Mouse (Mus musculus): ENCODE data around the gene Srgn. TPM values are rescaled to one million over a fixed set of nuclear protein-coding genes. Genes with fewer than 3 reads are reported as not detected.
"Not testable (repeated sequence)": the region's sequence is repeated elsewhere in the genome, so short reads cannot be mapped to it uniquely, and the experiment has no call there.

The Srgn gene
- polyA plus RNA-seq, 1 experiment: 0.87 TPM

DNA sequence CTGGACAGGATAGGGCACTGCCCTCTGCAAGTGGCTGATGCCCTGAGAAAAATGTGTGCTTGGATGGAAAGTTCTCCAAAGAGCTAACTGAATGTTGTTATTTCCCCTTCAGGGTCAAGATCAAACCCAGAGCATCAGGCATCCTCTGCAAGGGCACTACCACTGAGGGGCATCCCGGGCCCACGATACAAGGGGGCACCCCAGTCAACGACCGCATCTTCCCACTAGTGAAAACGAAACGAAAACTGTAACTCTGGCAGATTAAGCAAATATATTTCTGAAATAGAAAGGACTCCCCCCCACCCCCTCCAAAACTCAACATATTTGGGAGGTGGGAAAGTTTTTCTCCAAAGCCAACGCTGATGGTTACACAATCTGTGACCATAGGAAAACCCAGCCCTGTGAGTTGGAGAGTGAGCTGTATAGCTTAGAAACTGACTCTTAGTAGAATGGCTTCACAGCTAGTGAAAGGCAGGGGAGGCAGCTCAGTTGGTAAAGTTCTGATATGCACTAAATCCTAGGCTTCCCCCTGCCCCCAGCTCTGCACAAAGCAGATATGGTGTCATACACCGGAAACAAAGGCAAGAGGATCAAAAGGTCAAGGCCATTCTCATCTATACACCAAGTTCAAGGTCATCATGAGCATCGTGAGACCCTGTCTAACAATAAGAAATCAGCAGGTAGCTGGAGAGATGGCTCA lies 26.2 kb downstream of the Srgn start:
- H3K4me1 ChIP-seq (ENCODE audit: control insufficient read depth, insufficient read depth, low read length): no peaks in the 10 kb centered on the region
- no peaks in the 10 kb centered on the region for H3K36me3 ChIP-seq (ENCODE audit: control insufficient read depth, insufficient read depth, low read length, poor library complexity, severe bottlenecking)
- H3K4me3 ChIP-seq (ENCODE audit: low read depth, low read length): no peak overlapping the region
- no peak overlapping the region for H3K9ac ChIP-seq (ENCODE audit: low read depth, poor library complexity, severe bottlenecking)
- no peaks in the 10 kb centered on the region for H3K9me3 ChIP-seq (replicated peaks; ENCODE audit: control insufficient read depth, insufficient read depth, low read length, poor library complexity, severe bottlenecking)
- H3K27ac ChIP-seq (ENCODE audit: insufficient read depth, low read length): no peak overlapping the region
- TF ChIP-seq EP300 (IDR thresholded peaks at IDR 0.05; ENCODE audit: insufficient read depth, low read depth, low read length): no peak
- no peak for TF ChIP-seq POLR2A (IDR thresholded peaks at IDR 0.05; ENCODE audit: insufficient read depth, low read length)
- TF ChIP-seq CTCF (IDR thresholded peaks at IDR 0.05; ENCODE audit: low read depth, low read length): no peak
- H3K27me3 ChIP-seq (ENCODE audit: control insufficient read depth, insufficient read depth, low read length, poor library complexity, severe bottlenecking): no peaks in the 10 kb centered on the region

DNA sequence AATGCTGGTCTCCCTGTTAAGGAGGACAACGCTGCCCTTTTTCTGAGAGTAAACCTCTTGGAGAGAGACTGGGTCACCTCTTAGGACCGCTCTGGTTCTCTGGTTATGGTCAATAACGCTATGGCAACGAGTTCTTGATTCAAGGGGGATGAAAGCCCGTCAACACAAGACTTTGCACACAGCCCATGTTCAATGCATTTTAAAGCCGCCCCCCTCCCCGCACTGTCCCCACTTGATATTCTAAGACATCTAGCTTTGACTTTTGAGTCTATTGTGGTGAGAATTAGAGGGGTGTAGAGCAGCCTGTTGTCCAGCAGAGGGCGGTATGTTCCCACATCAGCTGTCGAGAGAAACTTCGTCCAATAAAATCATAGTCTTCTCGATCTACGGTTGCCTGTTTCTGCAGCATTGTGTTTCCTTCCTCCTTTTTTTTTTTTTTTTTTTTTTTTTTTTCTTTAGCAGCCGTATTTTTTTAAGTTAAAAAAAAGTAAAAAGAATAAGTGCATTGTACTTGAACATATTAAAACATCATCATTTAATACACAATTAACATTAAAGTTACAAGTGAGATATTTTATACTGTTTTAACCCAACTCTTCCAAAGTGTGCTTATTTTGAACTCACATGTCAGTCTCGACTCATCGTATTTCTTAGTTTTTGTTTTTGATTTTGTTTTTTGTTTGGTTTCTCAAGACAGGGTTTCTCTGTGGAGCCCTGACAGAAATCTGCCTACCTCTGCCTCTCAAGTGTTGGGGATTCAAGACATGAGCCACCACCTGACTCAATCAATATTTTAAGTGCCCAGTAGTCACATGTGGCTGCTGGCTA lies 26.9 kb downstream of the Srgn start:
- no peaks in the 10 kb centered on the region for H3K36me3 ChIP-seq (ENCODE audit: control insufficient read depth, insufficient read depth, low read length, poor library complexity, severe bottlenecking)
- no peak overlapping the region for H3K27ac ChIP-seq (ENCODE audit: insufficient read depth, low read length)
- H3K27me3 ChIP-seq (ENCODE audit: control insufficient read depth, insufficient read depth, low read length, poor library complexity, severe bottlenecking): no peaks in the 10 kb centered on the region
- H3K4me3 ChIP-seq (ENCODE audit: low read depth, low read length): no peak overlapping the region
- TF ChIP-seq POLR2A (IDR thresholded peaks at IDR 0.05; ENCODE audit: insufficient read depth, low read length) (no peak), CTCF (IDR thresholded peaks at IDR 0.05; ENCODE audit: low read depth, low read length) (peak; percentile 67), EP300 (IDR thresholded peaks at IDR 0.05; ENCODE audit: insufficient read depth, low read depth, low read length) (no peak)
- no peaks in the 10 kb centered on the region for H3K4me1 ChIP-seq (ENCODE audit: control insufficient read depth, insufficient read depth, low read length)
- no peak overlapping the region for H3K9ac ChIP-seq (ENCODE audit: low read depth, poor library complexity, severe bottlenecking)
- H3K9me3 ChIP-seq (replicated peaks; ENCODE audit: control insufficient read depth, insufficient read depth, low read length, poor library complexity, severe bottlenecking): no peaks in the 10 kb centered on the region

DNA sequence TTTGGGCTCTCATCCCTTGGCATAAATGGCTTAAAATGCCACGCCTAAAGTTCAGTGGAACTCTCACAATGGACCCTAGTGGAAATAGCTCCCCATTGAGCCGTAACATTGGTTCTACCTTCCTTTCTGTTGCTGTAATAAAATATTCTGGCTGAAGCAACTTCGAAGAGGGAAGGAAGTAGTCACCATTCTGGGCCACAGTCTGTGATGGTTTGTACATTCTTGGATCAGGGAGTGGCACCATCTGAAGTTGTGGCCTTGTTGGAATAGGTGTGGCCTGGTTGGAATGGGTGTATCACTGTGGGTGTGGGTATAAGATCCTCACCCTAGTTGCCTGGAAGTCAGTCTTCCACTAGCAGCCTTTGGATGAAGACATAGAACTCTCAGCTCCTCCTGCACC lies 35.6 kb downstream of the Srgn start:
- not testable (repeated sequence) for H3K9ac ChIP-seq (ENCODE audit: low read depth, poor library complexity, severe bottlenecking); H3K9me3 ChIP-seq (replicated peaks; ENCODE audit: control insufficient read depth, insufficient read depth, low read length, poor library complexity, severe bottlenecking); H3K4me3 ChIP-seq (ENCODE audit: low read depth, low read length); H3K27me3 ChIP-seq (ENCODE audit: control insufficient read depth, insufficient read depth, low read length, poor library complexity, severe bottlenecking); H3K27ac ChIP-seq (ENCODE audit: insufficient read depth, low read length); H3K36me3 ChIP-seq (ENCODE audit: control insufficient read depth, insufficient read depth, low read length, poor library complexity, severe bottlenecking); H3K4me1 ChIP-seq (ENCODE audit: control insufficient read depth, insufficient read depth, low read length)

DNA sequence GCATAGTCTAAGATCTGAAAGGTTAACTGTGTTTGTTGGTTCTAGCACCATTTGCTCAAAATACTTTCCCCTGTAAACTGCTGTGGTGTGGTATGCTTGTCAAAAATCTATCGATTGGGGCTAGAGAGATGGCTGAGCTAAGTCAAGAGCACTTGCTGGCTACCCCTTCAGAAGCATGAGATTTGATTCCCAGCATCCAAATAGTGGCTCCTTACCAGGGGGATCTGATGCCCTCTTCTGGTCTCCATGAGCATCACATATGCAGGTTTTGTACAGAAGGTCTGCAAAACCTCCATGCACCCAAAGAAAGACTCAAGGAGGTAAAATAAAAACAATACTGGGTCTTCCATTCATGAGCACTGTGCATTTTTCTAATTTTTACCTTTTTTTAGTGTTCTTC lies 39.0 kb downstream of the Srgn start:
- H3K27me3 ChIP-seq (ENCODE audit: control insufficient read depth, insufficient read depth, low read length, poor library complexity, severe bottlenecking): no peaks in the 10 kb centered on the region
- no peak for TF ChIP-seq POLR2A (IDR thresholded peaks at IDR 0.05; ENCODE audit: insufficient read depth, low read length)
- TF ChIP-seq EP300 (IDR thresholded peaks at IDR 0.05; ENCODE audit: insufficient read depth, low read depth, low read length): no peak
- no peak for TF ChIP-seq CTCF (IDR thresholded peaks at IDR 0.05; ENCODE audit: low read depth, low read length)
- no peaks in the 10 kb centered on the region for H3K36me3 ChIP-seq (ENCODE audit: control insufficient read depth, insufficient read depth, low read length, poor library complexity, severe bottlenecking)
- no peak overlapping the region for H3K4me3 ChIP-seq (ENCODE audit: low read depth, low read length)
- no peaks in the 10 kb centered on the region for H3K4me1 ChIP-seq (ENCODE audit: control insufficient read depth, insufficient read depth, low read length)
- H3K27ac ChIP-seq (ENCODE audit: insufficient read depth, low read length): no peak overlapping the region
- H3K9me3 ChIP-seq (replicated peaks; ENCODE audit: control insufficient read depth, insufficient read depth, low read length, poor library complexity, severe bottlenecking): no peaks in the 10 kb centered on the region
- no peak overlapping the region for H3K9ac ChIP-seq (ENCODE audit: low read depth, poor library complexity, severe bottlenecking)

DNA sequence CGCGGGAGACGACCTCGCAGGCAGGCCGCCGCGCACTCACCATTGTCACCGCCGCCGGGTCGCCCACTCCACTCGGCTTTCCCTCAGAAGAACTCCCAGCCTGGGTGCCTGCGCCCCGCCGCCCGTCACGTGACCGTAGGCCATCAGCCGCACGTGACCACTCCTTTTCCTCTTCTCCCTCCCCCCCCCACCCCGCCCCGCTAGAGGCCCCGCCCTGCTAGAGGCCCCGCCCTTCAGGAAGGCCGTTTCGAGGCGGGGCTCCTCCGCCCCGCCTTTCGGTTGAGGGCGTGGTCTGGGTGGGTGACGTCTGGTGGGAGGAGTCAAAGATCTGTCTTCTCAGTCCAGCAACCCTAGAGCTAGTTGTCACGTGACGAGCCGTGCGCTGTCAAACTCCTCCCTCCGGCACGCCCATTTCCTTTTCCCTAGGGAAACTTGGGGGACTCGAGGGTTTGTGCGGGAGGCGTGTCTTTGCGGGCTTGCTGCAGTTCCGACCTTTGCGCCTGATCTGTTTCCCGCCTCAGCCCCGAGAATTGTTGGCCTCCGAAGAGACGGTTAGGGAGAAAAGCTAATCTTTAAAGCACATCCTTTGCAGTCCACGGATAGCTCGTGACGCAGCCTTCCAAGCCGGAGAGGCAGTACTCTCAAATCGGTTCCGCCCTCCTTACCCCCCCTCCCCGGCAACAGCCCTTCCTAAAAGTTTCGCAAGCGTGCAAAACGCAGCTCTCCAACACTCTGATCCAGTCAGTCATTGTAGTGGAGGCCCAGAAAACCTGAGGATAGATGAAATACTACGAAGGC lies 40.4 kb downstream of the Srgn start, which contains the start of gene Vps26a:
Vps26a (minus strand) TSS at position 188 of the 798 bp plus-strand sequence.
- peak within 1 kb of the TSS; percentile 87 for H3K4me3 ChIP-seq (ENCODE audit: low read depth, low read length)
- TF ChIP-seq EP300 (IDR thresholded peaks at IDR 0.05; ENCODE audit: insufficient read depth, low read depth, low read length) (no peak), CTCF (IDR thresholded peaks at IDR 0.05; ENCODE audit: low read depth, low read length) (no peak), POLR2A (IDR thresholded peaks at IDR 0.05; ENCODE audit: insufficient read depth, low read length) (no peak)
- H3K36me3 ChIP-seq (ENCODE audit: control insufficient read depth, insufficient read depth, low read length, poor library complexity, severe bottlenecking): no peaks in the 10 kb centered on the region
- no peaks in the 10 kb centered on the region for H3K27me3 ChIP-seq (ENCODE audit: control insufficient read depth, insufficient read depth, low read length, poor library complexity, severe bottlenecking)
- 0 out of 2 replicates have a peak within 1 kb of the TSS, but pooled peaks have one; percentile 1 for H3K27ac ChIP-seq (ENCODE audit: insufficient read depth, low read length)
- H3K4me1 ChIP-seq (ENCODE audit: control insufficient read depth, insufficient read depth, low read length): no peaks in the 10 kb centered on the region
- H3K9ac ChIP-seq (ENCODE audit: low read depth, poor library complexity, severe bottlenecking): peak within 1 kb of the TSS; percentile 92
- no peaks in the 10 kb centered on the region for H3K9me3 ChIP-seq (replicated peaks; ENCODE audit: control insufficient read depth, insufficient read depth, low read length, poor library complexity, severe bottlenecking)
